14 mouse cellular contexts compared by ENCODE assay signal in genomic region chr1:188674640-188675510, GRCm38 (mm10).
"Had no signal": no experiment of that assay in that cellular context is flagged by ENCODE, and none has a peak within 500 bp of the region (broad histone marks: within the 10 kb centered on the region; RNA-seq: fewer than 3 reads in every experiment).

No protein-coding gene starts in this region.

- H3K9me3 ChIP-seq: limb, embryonic 10.5 days; limb, embryonic 13.5 days; midbrain, embryonic 13.5 days had no signal

- H3K4me2 ChIP-seq: limb, embryonic 13.5 days; midbrain, embryonic 13.5 days had no signal

- ATAC-seq: hindbrain, embryonic 16.5 days; intestine, postnatal 0 days; midbrain, embryonic 13.5 days; midbrain, embryonic 16.5 days had no signal

- H3K27me3 ChIP-seq: midbrain, embryonic 13.5 days had no signal

- H3K4me1 ChIP-seq: midbrain, embryonic 13.5 days had no signal

- H3K36me3 ChIP-seq: limb, embryonic 10.5 days; limb, embryonic 13.5 days; midbrain, embryonic 13.5 days had no signal

- H3K4me3 ChIP-seq: layer of hippocampus, adult 2 months; limb, embryonic 10.5 days; limb, embryonic 13.5 days; midbrain, embryonic 13.5 days had no signal

- H3K27ac ChIP-seq: kidney, postnatal 0 days; layer of hippocampus, adult 2 months; limb, embryonic 10.5 days; limb, embryonic 13.5 days; macrophage; midbrain, embryonic 13.5 days had no signal

- DNase-seq: kidney, adult 2 months; kidney, postnatal 25 days; layer of hippocampus, adult 9-11 months; thymus, adult 18-20 months; thymus, postnatal 36 days had no signal

- H3K9ac ChIP-seq: limb, embryonic 13.5 days; midbrain, embryonic 13.5 days had no signal
